Mouse (Mus musculus) kidney, embryonic 14.5 days (tissue): Measurements from ENCODE around the gene Man1b1. TPM values are rescaled to one million over a fixed set of nuclear protein-coding genes. Genes with fewer than 3 reads are reported as not detected.

ENCODE experiments used
- ATAC-seq: fragments of 200-750 bp; cut with Nextera tagmentation; 2 replicates; pipeline ENCODE4 v1.8.0; 2017; ENCODE audit warnings: moderate number of reproducible peaks, mild to moderate bottlenecking, moderate TSS enrichment, moderate library complexity; ENCODE audit not compliant: low FRiP score, low TSS enrichment
- H3K27ac ChIP-seq: fragments of 300-500 bp; sonication (generic); 2 replicates; pipeline ENCODE4 v1.5.1; 2014; ENCODE audit warnings: low read depth, mild to moderate bottlenecking, low read length, moderate library complexity, mixed read lengths
- H3K27me3 ChIP-seq: fragments of 300-500 bp; sonication (generic); 2 replicates; pipeline ENCODE4 v1.6.1; 2014; ENCODE audit warnings: mild to moderate bottlenecking, low read length; ENCODE audit not compliant: control insufficient read depth, insufficient read depth
- H3K36me3 ChIP-seq: fragments of 300-500 bp; sonication (generic); 2 replicates; pipeline ENCODE4 v1.6.1; 2014; ENCODE audit warnings: low read length, mixed read lengths; ENCODE audit not compliant: control insufficient read depth, insufficient read depth
- H3K4me1 ChIP-seq: fragments of 300-500 bp; sonication (generic); 2 replicates; pipeline ENCODE4 v1.6.1; 2014; ENCODE audit warnings: low read length, mixed read lengths; ENCODE audit not compliant: control insufficient read depth, insufficient read depth
- H3K4me2 ChIP-seq: fragments of 300-500 bp; sonication (generic); replicated peaks from 2 replicates; pipeline ENCODE4 v1.6.1; 2014; ENCODE audit warnings: low read depth, mild to moderate bottlenecking, low read length
- H3K4me3 ChIP-seq: fragments of 300-500 bp; sonication (generic); 2 replicates; pipeline ENCODE4 v1.5.1; 2014; ENCODE audit warnings: mild to moderate bottlenecking, low read length
- H3K9ac ChIP-seq: fragments of 300-500 bp; sonication (generic); 2 replicates; pipeline ENCODE4 v1.6.1; 2014; ENCODE audit warnings: low read depth, mild to moderate bottlenecking, low read length, moderate library complexity
- H3K9me3 ChIP-seq: fragments of 300-500 bp; sonication (generic); 2 replicates; pipeline ENCODE4 v1.6.1; 2016; ENCODE audit warnings: low read length; ENCODE audit not compliant: control insufficient read depth
- WGBS: fragments of 180-500 bp; shearing (Covaris S2); extraction: QIAGEN DNeasy Blood & Tissue Kit; methylation state at CpG from one replicate; pipeline ENCODE4 v1.1.7; 2014; 5-methylcytosine and 5-hydroxymethylcytosine counted together
- polyA plus RNA-seq: library from polyadenylated mRNA; unstranded; fragments of >200 nt; fragmentation: Nextera tagmentation; extraction: Ambion mirVana; gene quantifications from 2 replicates; pipeline ENCODE4 v1.2.1, GENCODE M21; 2014

Man1b1 gene
- polyA plus RNA-seq, 1 experiment from 2014 or later = 89.9 TPM

- no peak for ATAC-seq
- WGBS = 94% methylated on average over 3 of the region's 3 CpGs
- Histone ChIP-seq H3K9me3 (no peaks in the 10 kb centered on the region), H3K4me3 (no peak overlapping the region), H3K9ac (no peak overlapping the region), H3K27me3 (no peaks in the 10 kb centered on the region), H3K27ac (no peak overlapping the region), H3K4me2 (no peak overlapping the region), H3K36me3 (peaks cover 75% of the 10 kb centered on the region), H3K4me1 (peaks cover 3% of the 10 kb centered on the region; the same call in 1 of the 2 replicates)
These were observed 18.6 kb downstream of the Man1b1 start for GRCm38 (mm10) chr2:25350701-25351100.

- Histone ChIP-seq H3K9ac (no peak overlapping the region), H3K4me2 (no peak overlapping the region), H3K27me3 (no peaks in the 10 kb centered on the region), H3K4me3 (no peak overlapping the region), H3K27ac (no peak overlapping the region), H3K36me3 (peaks cover 43% of the 10 kb centered on the region), H3K4me1 (peaks cover 12% of the 10 kb centered on the region), H3K9me3 (no peaks in the 10 kb centered on the region)
- WGBS = 84% methylated on average over 6 of the region's 6 CpGs
- no peak for ATAC-seq
These were observed 22.1 kb downstream of the Man1b1 start for GRCm38 (mm10) chr2:25354211-25354610.

DNA sequence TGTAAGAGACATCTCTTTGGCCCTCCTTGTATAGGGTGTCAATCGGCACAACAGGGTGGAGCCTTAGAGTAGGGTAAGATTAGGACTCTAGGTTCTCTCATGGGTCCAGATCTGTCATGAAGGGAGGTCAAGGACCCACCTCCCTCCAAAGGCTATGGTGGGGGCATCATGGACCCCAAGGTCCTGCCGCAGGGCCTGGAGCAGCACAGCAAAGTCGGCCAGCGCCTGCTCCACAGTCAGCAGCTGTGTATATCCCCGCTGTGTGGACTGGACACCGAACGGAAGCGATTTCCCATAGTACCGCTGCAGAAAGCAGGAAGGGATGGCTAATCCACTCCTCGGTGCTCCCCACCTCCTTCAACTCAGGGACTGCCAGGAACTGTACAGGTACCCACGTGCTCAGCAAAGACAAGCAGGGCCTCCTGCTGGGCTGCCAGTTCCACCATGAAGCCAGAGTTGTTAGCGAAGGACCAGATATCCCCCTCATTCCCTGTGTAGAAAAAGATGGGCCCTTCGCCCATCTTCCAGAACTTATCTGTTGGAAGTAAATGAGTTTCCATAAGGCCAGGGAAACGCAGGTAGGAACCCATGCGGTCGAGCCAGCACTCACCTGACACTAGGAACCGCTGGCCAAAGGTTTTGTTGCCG lies 23.4 kb downstream of the Man1b1 start:
- Histone ChIP-seq H3K36me3 (peaks cover 29% of the 10 kb centered on the region), H3K9ac (peak overlapping the region; percentile 58), H3K4me2 (peak overlapping the region; percentile 86), H3K4me3 (peak overlapping the region; percentile 58), H3K4me1 (peaks cover 12% of the 10 kb centered on the region), H3K9me3 (no peaks in the 10 kb centered on the region), H3K27ac (no peak overlapping the region), H3K27me3 (no peaks in the 10 kb centered on the region)
- peak; percentile 16; the same call in 1 of the 2 replicates for ATAC-seq
- WGBS = 33% methylated on average over 18 of the region's 18 CpGs

GRCm38 (mm10) chr2:25356208-25357079 lies 24.3 kb downstream of the Man1b1 start, which contains the start of gene Dpp7:
TSS of gene Dpp7 (minus strand) at chr2:25356359.
- WGBS = 5% methylated on average over 13 of the region's 13 CpGs
- H3K4me1 ChIP-seq = peaks cover 12% of the 10 kb centered on the region
- H3K27ac ChIP-seq = no peak within 1 kb of the TSS
- ATAC-seq = peak; percentile 80
- peak within 1 kb of the TSS; percentile 86 for H3K4me2 ChIP-seq
- no peaks in the 10 kb centered on the region for H3K27me3 ChIP-seq
- peak within 1 kb of the TSS; percentile 58 for H3K4me3 ChIP-seq
- peak within 1 kb of the TSS; percentile 58 for H3K9ac ChIP-seq
- H3K9me3 ChIP-seq = no peaks in the 10 kb centered on the region
- H3K36me3 ChIP-seq = peaks cover 20% of the 10 kb centered on the region

- Histone ChIP-seq H3K4me2 (no peak overlapping the region), H3K4me1 (peaks cover 23% of the 10 kb centered on the region), H3K9me3 (no peaks in the 10 kb centered on the region), H3K9ac (no peak overlapping the region), H3K27me3 (peaks cover 2% of the 10 kb centered on the region; the same call in 1 of the 2 replicates), H3K36me3 (no peaks in the 10 kb centered on the region), H3K27ac (no peak overlapping the region), H3K4me3 (no peak overlapping the region)
- no peak for ATAC-seq
- 78% methylated on average over 4 of the region's 4 CpGs for WGBS
These were observed 27.7 kb downstream of the Man1b1 start for GRCm38 (mm10) chr2:25359848-25360247.

DNA sequence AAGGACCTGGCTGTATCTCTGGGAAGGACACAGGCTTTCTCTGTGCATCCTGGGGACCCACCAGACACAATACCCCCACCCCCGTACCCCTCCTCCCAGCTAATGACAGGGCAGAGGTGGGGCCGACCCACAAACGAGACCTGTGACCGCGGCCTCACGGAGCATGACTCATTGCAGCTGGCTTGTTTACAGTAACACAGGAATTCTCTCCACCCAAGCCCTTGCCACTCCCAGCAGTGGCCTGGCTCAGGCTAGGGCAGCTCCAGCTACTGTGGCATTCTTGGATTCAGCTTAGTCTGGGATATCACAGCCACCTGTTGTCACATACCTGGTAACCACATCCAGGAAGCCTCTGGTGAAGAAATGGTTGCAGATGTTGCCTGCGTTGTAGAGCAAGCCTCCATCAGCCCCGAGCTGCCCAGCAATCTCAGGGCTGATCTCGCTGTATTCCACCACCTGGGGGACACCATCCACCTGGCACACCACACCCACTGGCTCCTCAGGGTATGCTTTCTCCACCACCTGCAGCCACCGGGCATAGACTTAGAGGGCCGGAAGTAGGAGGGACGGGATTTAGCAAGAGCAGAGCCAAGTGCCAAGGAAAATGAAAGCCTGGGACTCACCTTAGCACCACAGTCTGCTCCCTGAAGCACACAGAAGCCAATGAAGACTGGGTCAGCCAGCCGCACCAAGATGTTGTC lies 31.5 kb downstream of the Man1b1 start:
- 0 out of 2 replicates have a peak, but pooled peaks have one; percentile 11 for ATAC-seq

DNA sequence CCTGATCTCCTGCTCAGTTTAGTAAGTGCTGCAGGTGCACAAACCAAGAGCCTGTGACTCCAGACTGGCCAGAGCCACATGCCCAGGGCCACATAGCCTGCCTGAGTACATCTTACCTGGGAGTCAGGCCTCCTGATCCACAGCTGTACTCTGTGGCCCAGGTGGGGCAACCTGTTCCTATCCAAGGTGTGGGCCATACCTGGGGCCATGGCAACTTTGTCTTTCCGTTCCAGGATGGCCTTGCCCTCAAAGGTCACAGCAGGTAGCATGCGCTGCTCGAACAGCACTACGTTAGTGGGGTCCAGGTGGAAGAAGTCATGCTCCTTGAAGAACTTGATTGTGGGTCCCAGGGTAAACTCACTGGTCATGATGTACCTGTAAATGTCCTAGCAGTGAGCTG lies 32.2 kb downstream of the Man1b1 start:
- 90% methylated on average over 4 of the region's 4 CpGs for WGBS
- no peak overlapping the region for H3K9ac ChIP-seq
- H3K4me1 ChIP-seq = peaks cover 12% of the 10 kb centered on the region
- H3K36me3 ChIP-seq = no peaks in the 10 kb centered on the region
- no peak for ATAC-seq
- peaks cover 7% of the 10 kb centered on the region; the same call in 1 of the 2 replicates for H3K27me3 ChIP-seq
- no peak overlapping the region for H3K27ac ChIP-seq
- no peaks in the 10 kb centered on the region for H3K9me3 ChIP-seq
- H3K4me3 ChIP-seq = peak overlapping the region; percentile 49; the same call in 1 of the 2 replicates
- 0 out of 2 replicates have a peak overlapping the region, but pooled peaks have one; percentile 87 for H3K4me2 ChIP-seq

More for the DNA sequence above, 31.5 kb downstream of the Man1b1 start:
- Histone ChIP-seq H3K4me1 (peaks cover 12% of the 10 kb centered on the region), H3K36me3 (no peaks in the 10 kb centered on the region), H3K27me3 (peaks cover 7% of the 10 kb centered on the region; the same call in 1 of the 2 replicates), H3K4me3 (no peak overlapping the region), H3K9me3 (no peaks in the 10 kb centered on the region), H3K27ac (no peak overlapping the region), H3K4me2 (no peak overlapping the region), H3K9ac (no peak overlapping the region)
- 50% methylated on average over 13 of the region's 13 CpGs for WGBS

DNA sequence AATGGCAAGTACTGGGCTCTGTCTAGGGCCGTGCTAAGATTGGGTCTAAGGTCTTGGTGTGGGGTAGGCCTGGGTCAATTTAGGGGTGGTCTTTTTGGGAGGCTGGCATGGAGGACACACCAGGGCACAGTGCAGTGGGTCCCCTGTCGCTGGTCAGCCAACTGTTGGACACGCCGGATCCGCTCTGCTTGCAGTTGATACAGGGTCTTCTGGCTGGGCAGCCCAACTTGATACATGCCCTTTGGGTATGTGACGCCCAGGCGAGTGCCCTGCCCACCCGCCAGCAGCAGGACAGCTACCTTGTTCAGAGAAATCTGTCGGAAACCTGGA lies 32.6 kb downstream of the Man1b1 start:
- ATAC-seq = no peak
- H3K27ac ChIP-seq = no peak overlapping the region
- H3K4me2 ChIP-seq = peak overlapping the region; percentile 87
- H3K36me3 ChIP-seq = no peaks in the 10 kb centered on the region
- no peaks in the 10 kb centered on the region for H3K9me3 ChIP-seq
- 26% methylated on average over 9 of the region's 9 CpGs for WGBS
- H3K9ac ChIP-seq = peak overlapping the region; percentile 52
- H3K4me3 ChIP-seq = peak overlapping the region; percentile 49
- H3K4me1 ChIP-seq = peaks cover 12% of the 10 kb centered on the region
- H3K27me3 ChIP-seq = peaks cover 7% of the 10 kb centered on the region; the same call in 1 of the 2 replicates
